Mouse (Mus musculus) CH12.LX (cell line): ENCODE results near the gene Fam209. TPM values are rescaled to one million over a fixed set of nuclear protein-coding genes. Genes with fewer than 3 reads are reported as not detected.

Experiments used
- DNase-seq: peaks from one replicate; pipeline ENCODE4 v3.0.0-alpha.2; 2013; ENCODE audit errors: extremely low read depth
- H3K27ac ChIP-seq: 2 replicates; pipeline ENCODE4 v1.5.1; 2012; ENCODE audit warnings: low read depth, mild to moderate bottlenecking, control low read depth, moderate library complexity; ENCODE audit not compliant: insufficient read depth
- H3K27me3 ChIP-seq: replicated peaks from 2 replicates; pipeline ENCODE3; 2012; ENCODE audit warnings: inconsistent platforms
- H3K36me3 ChIP-seq, 2 experiments: replicated peaks in 1 of 2; 2 replicates each; pipeline versions ENCODE3 to v1.6.1; 2012; ENCODE audit warnings: inconsistent platforms in 1 of 2, low read length in 1 of 2, mild to moderate bottlenecking in 1 of 2, mixed read lengths in 1 of 2, moderate library complexity in 1 of 2; ENCODE audit not compliant: control insufficient read depth in 1 of 2, insufficient read depth in 1 of 2
- H3K4me1 ChIP-seq, 2 experiments: 2 replicates each; pipeline ENCODE4 v1.6.1; 2012; ENCODE audit warnings: inconsistent platforms in 1 of 2, moderate library complexity in 1 of 2; ENCODE audit not compliant: insufficient read depth in 2 of 2, control insufficient read depth in 1 of 2
- H3K4me2 ChIP-seq: 2 replicates; pipeline ENCODE4 v1.6.1; 2012; ENCODE audit warnings: low read depth, mild to moderate bottlenecking, control low read depth; ENCODE audit not compliant: poor library complexity, insufficient read depth, severe bottlenecking
- H3K4me3 ChIP-seq, 3 experiments: fragments of 150-350 bp in 1 of 3; sonication (generic) in 1 of 3; replicated peaks in 1 of 3; 2 replicates each; pipeline versions ENCODE3 to v1.5.1; 2011 to 2012; ENCODE audit warnings: low read depth in 2 of 3, low read length in 2 of 3, mild to moderate bottlenecking in 2 of 3, moderate library complexity in 2 of 3, control low read depth in 1 of 3, improper control_type of control experiment in 1 of 3, inconsistent platforms in 1 of 3, mixed read lengths in 1 of 3; ENCODE audit not compliant: poor library complexity in 1 of 3
- H3K79me2 ChIP-seq: replicated peaks from 2 replicates; pipeline ENCODE4 v1.6.1; 2012; ENCODE audit warnings: mild to moderate bottlenecking, moderate library complexity; ENCODE audit not compliant: control insufficient read depth, poor library complexity, insufficient read depth, severe bottlenecking; ENCODE audit errors: extremely low read depth
- H3K9ac ChIP-seq: 2 replicates; pipeline ENCODE4 v1.6.1; 2012; ENCODE audit warnings: low read depth, mild to moderate bottlenecking, control low read depth, moderate library complexity; ENCODE audit not compliant: insufficient read depth
- H3K9me3 ChIP-seq: replicated peaks from 2 replicates; pipeline ENCODE3; 2012; ENCODE audit warnings: low read length, inconsistent platforms, mixed read lengths
- CHD2 ChIP-seq: IDR thresholded peaks from 2 replicates; pipeline ENCODE4 v1.6.1; 2011; ENCODE audit warnings: low read length, improper control_type of control experiment
- CTCF ChIP-seq, 2 experiments: IDR thresholded peaks in 1 of 2; conservative IDR thresholded peaks in 1 of 2; 2 replicates each; pipeline ENCODE4 v1.5.1; 2011 to 2012; ENCODE audit warnings: low read depth in 2 of 2, low read length in 2 of 2, improper control_type of control experiment in 1 of 2, inconsistent platforms in 1 of 2, mild to moderate bottlenecking in 1 of 2, moderate library complexity in 1 of 2
- E2F4 ChIP-seq: IDR thresholded peaks from 2 replicates; pipeline ENCODE4 v1.6.1; 2011; ENCODE audit warnings: low read depth, low read length, improper control_type of control experiment; ENCODE audit not compliant: insufficient replicate concordance
- ETS1 ChIP-seq: conservative IDR thresholded peaks from 2 replicates; pipeline ENCODE4 v1.6.1; 2012; ENCODE audit warnings: low read depth, mild to moderate bottlenecking, inconsistent platforms, low read length, improper control_type of control experiment, moderate library complexity
- GABPA ChIP-seq: IDR thresholded peaks from 2 replicates; pipeline ENCODE4 v1.6.1; 2012; ENCODE audit warnings: low read depth, low read length, improper control_type of control experiment, inconsistent platforms; ENCODE audit not compliant: insufficient replicate concordance
- IRF4 ChIP-seq: IDR thresholded peaks from 2 replicates; pipeline ENCODE4 v1.6.1; 2014; ENCODE audit warnings: low read depth, mild to moderate bottlenecking, inconsistent platforms, low read length, improper control_type of control experiment
- JUN ChIP-seq: IDR thresholded peaks from 2 replicates; pipeline ENCODE4 v1.6.1; 2011; ENCODE audit warnings: low read depth, mild to moderate bottlenecking, low read length, improper control_type of control experiment, moderate library complexity; ENCODE audit not compliant: insufficient read depth
- KAT2A ChIP-seq: IDR thresholded peaks from 2 replicates; pipeline ENCODE4 v1.6.1; 2012; ENCODE audit warnings: low read length, improper control_type of control experiment, inconsistent platforms; ENCODE audit not compliant: insufficient replicate concordance
- MAFK ChIP-seq: IDR thresholded peaks from 2 replicates; pipeline ENCODE4 v1.6.1; 2011; ENCODE audit warnings: low read length, improper control_type of control experiment; ENCODE audit not compliant: insufficient replicate concordance
- MAX ChIP-seq: IDR thresholded peaks from 2 replicates; pipeline ENCODE4 v1.6.1; 2011; ENCODE audit warnings: low read length, improper control_type of control experiment
- MAZ ChIP-seq: IDR thresholded peaks from 2 replicates; pipeline ENCODE4 v1.6.1; 2012; ENCODE audit warnings: low read depth, mild to moderate bottlenecking, inconsistent platforms, low read length, improper control_type of control experiment, moderate library complexity
- MXI1 ChIP-seq: IDR thresholded peaks from 2 replicates; pipeline ENCODE4 v1.6.1; 2011; ENCODE audit warnings: mild to moderate bottlenecking, low read depth, low read length, improper control_type of control experiment
- NELFE ChIP-seq: IDR thresholded peaks from 2 replicates; pipeline ENCODE4 v1.6.1; 2011; ENCODE audit warnings: low read depth, low read length, improper control_type of control experiment
- NRF1 ChIP-seq: IDR thresholded peaks from 2 replicates; pipeline ENCODE4 v1.6.1; 2014; ENCODE audit warnings: low read depth, mild to moderate bottlenecking, inconsistent platforms, low read length, improper control_type of control experiment, moderate library complexity
- POLR2AphosphoS2 ChIP-seq: IDR thresholded peaks from 2 replicates; pipeline ENCODE4 v1.6.1; 2011; ENCODE audit warnings: low read depth, low read length, improper control_type of control experiment
- RAD21 ChIP-seq: IDR thresholded peaks from 2 replicates; pipeline ENCODE4 v1.6.1; 2011; ENCODE audit warnings: low read depth, mild to moderate bottlenecking, low read length, improper control_type of control experiment, moderate library complexity
- RCOR1 ChIP-seq: conservative IDR thresholded peaks from 2 replicates; pipeline ENCODE4 v1.6.1; 2012; ENCODE audit warnings: low read depth, mild to moderate bottlenecking, inconsistent platforms, low read length, improper control_type of control experiment
- SIN3A ChIP-seq: IDR thresholded peaks from 2 replicates; pipeline ENCODE4 v1.6.1; 2012; ENCODE audit warnings: low read length, improper control_type of control experiment, inconsistent platforms
- SMC3 ChIP-seq: IDR thresholded peaks from 2 replicates; pipeline ENCODE4 v1.6.1; 2011; ENCODE audit warnings: low read depth, low read length, improper control_type of control experiment
- TBP ChIP-seq: conservative IDR thresholded peaks from 2 replicates; pipeline ENCODE4 v1.6.1; 2011; ENCODE audit warnings: low read depth, low read length, improper control_type of control experiment
- USF1 ChIP-seq: IDR thresholded peaks from 2 replicates; pipeline ENCODE4 v1.6.1; 2014; ENCODE audit warnings: low read depth, mild to moderate bottlenecking, inconsistent platforms, low read length, improper control_type of control experiment
- ZNF384 ChIP-seq: IDR thresholded peaks from 2 replicates; pipeline ENCODE4 v1.6.1; 2012; ENCODE audit warnings: low read depth, low read length, improper control_type of control experiment, inconsistent platforms
- dilution Hi-C: fragments of 300-500 bp; cut with MboI; formaldehyde crosslinking; loops from 2 replicates; pipeline ENCODE4 v1.14.3; 2020; ENCODE audit warnings: low sequenced_read_pairs; ENCODE audit not compliant: extremely low pct_unique_long_range_greater_than_20kb, extremely low pct_ligation_motif_present
- in situ Hi-C: fragments of 300-500 bp; cut with MboI; formaldehyde crosslinking; loops from 3 replicates; pipeline ENCODE4 v1.14.3; 2019; ENCODE audit warnings: low sequenced_read_pairs, low pct_ligation_motif_present, low pct_unique_long_range_greater_than_20kb, mixed read lengths
- polyA plus RNA-seq: library from polyadenylated mRNA; unstranded; fragments of >175 nt; gene quantifications from 2 replicates; pipeline ENCODE4 v1.2.1, GENCODE M21; 2012; ENCODE audit warnings: low read depth; ENCODE audit not compliant: insufficient read length
- total RNA-seq, 2 experiments: library from RNA; depleted of rRNA; stranded (reverse); fragments of 300-350 nt in 1 of 2; fragments of >200 nt in 1 of 2; gene quantifications; 2 replicates each; pipeline ENCODE4 v1.2.3; 2012 to 2014

The Fam209 gene
- total and polyA plus RNA-seq, 3 experiments: 0.25 to 1.2 TPM; not detected in 1

GRCm38 (mm10) chr2:172477860-172478259 is 5.5 kb downstream of the Fam209 start:
- H3K4me2 ChIP-seq: peak overlapping the region; percentile 92
- in situ Hi-C loops (loop anchor here (10.0 to 25.0 kb wide), 3 partner anchors 297 to 609 kb away; no protein-coding TSS in a partner anchor), dilution Hi-C loops (no loop called here)
- H3K79me2 ChIP-seq: no peaks in the 10 kb centered on the region
- peak; percentile 54 for DNase-seq
- H3K4me1 ChIP-seq: peaks cover 4 to 11% of the 10 kb centered on the region in 2 experiments; a peak in 3 of 4 replicates
- H3K27me3 ChIP-seq: peaks cover 26% of the 10 kb centered on the region
- peak overlapping the region in 2 of 3 experiments; percentile 49 to 53 for H3K4me3 ChIP-seq
- H3K9ac ChIP-seq: peak overlapping the region; percentile 38
- H3K27ac ChIP-seq: no peak overlapping the region
- no peaks in the 10 kb centered on the region for H3K9me3 ChIP-seq
- no peaks in the 10 kb centered on the region for H3K36me3 ChIP-seq
- peak; percentile 46 to 92 for TF ChIP-seq CTCF (conservative IDR thresholded peaks at IDR 0.05 in 1 of 2, IDR thresholded peaks at IDR 0.05 in 1 of 2; ENCODE audit: low read depth in 2 of 2, low read length in 2 of 2)
- TF ChIP-seq SMC3: peak; percentile 72
- peak; percentile 21; the same call in 1 of the 2 replicates for TF ChIP-seq IRF4
- TF ChIP-seq MAFK: peak; percentile 31; the same call in 1 of the 2 replicates
- peak; percentile 43; the same call in 1 of the 2 replicates for TF ChIP-seq NELFE
- no peak for TF ChIP-seq MXI1
- TF ChIP-seq ZNF384: no peak
- peak; percentile 86 for TF ChIP-seq RAD21
- TF ChIP-seq MAZ: 0 out of 2 replicates have a peak, but pooled peaks have one; percentile 39
- 0 out of 2 replicates have a peak, but pooled peaks have one; percentile 32 for TF ChIP-seq MAX

GRCm38 (mm10) chr2:172480296-172480695 is 8.0 kb downstream of the Fam209 start:
- no peak for TF ChIP-seq RCOR1
- no peak for TF ChIP-seq POLR2AphosphoS2
- TF ChIP-seq TBP: no peak
- no peak for TF ChIP-seq KAT2A
- TF ChIP-seq SIN3A: no peak
- no peak for TF ChIP-seq CTCF (conservative IDR thresholded peaks at IDR 0.05 in 1 of 2, IDR thresholded peaks at IDR 0.05 in 1 of 2; ENCODE audit: low read depth in 2 of 2, low read length in 2 of 2)
- TF ChIP-seq MXI1: no peak
- TF ChIP-seq ZNF384: no peak
- no peak for TF ChIP-seq ETS1
- TF ChIP-seq USF1: no peak
- no peak for TF ChIP-seq CHD2
- no peak for TF ChIP-seq JUN
- TF ChIP-seq NRF1: no peak
- no peak for TF ChIP-seq E2F4
- TF ChIP-seq IRF4: no peak
- TF ChIP-seq GABPA: no peak
- in situ Hi-C loops: loop anchor here (25.0 kb wide), 1 partner anchor 607 kb away; no protein-coding TSS in a partner anchor
- Histone ChIP-seq H3K27me3 (peaks cover 36% of the 10 kb centered on the region), H3K9ac (no peak overlapping the region), H3K27ac (no peak overlapping the region), H3K4me3 (no peak overlapping the region), H3K4me1 (peaks cover 4 to 11% of the 10 kb centered on the region in 2 experiments; a peak in 3 of 4 replicates), H3K36me3 (no peaks in the 10 kb centered on the region), H3K4me2 (no peak overlapping the region), H3K9me3 (no peaks in the 10 kb centered on the region), H3K79me2 (no peaks in the 10 kb centered on the region)
- dilution Hi-C loops: no loop called here
- DNase-seq: no peak
